Mouse (Mus musculus) embryonic facial prominence, embryonic 12.5 days (tissue): ENCODE measurements around the gene Cnot10. TPM values are rescaled to one million over a fixed set of nuclear protein-coding genes. Genes with fewer than 3 reads are reported as not detected.
"Not testable (repeated sequence)": the region's sequence is repeated elsewhere in the genome, so short reads cannot be mapped to it uniquely, and the experiment has no call there.

Experiments
- ATAC-seq: fragments of 200-750 bp; cut with Nextera tagmentation; 2 replicates; pipeline ENCODE4 v1.8.0; 2017; ENCODE audit not compliant: insufficient number of reproducible peaks, insufficient read depth, low FRiP score, low TSS enrichment
- H3K27ac ChIP-seq: fragments of 300-500 bp; sonication (generic); 2 replicates; pipeline ENCODE4 v1.5.1; 2016; ENCODE audit warnings: mild to moderate bottlenecking
- H3K27me3 ChIP-seq: fragments of 300-500 bp; sonication (generic); 2 replicates; pipeline ENCODE4 v1.6.1; 2016; ENCODE audit warnings: mild to moderate bottlenecking, moderate library complexity
- H3K36me3 ChIP-seq: fragments of 300-500 bp; sonication (generic); 2 replicates; pipeline ENCODE4 v1.6.1; 2016; ENCODE audit warnings: mild to moderate bottlenecking
- H3K4me1 ChIP-seq: fragments of 300-500 bp; sonication (generic); 2 replicates; pipeline ENCODE4 v1.6.1; 2016
- H3K4me2 ChIP-seq: fragments of 300-500 bp; sonication (generic); replicated peaks from 2 replicates; pipeline ENCODE4 v1.6.1; 2016; ENCODE audit warnings: mild to moderate bottlenecking, moderate library complexity
- H3K4me3 ChIP-seq: fragments of 300-500 bp; sonication (generic); 2 replicates; pipeline ENCODE4 v1.5.1; 2016; ENCODE audit warnings: mild to moderate bottlenecking
- H3K9ac ChIP-seq: fragments of 300-500 bp; sonication (generic); 2 replicates; pipeline ENCODE4 v1.6.1; 2016; ENCODE audit warnings: mild to moderate bottlenecking, moderate library complexity
- H3K9me3 ChIP-seq: fragments of 300-500 bp; sonication (generic); 2 replicates; pipeline ENCODE4 v1.6.1; 2016; ENCODE audit warnings: mild to moderate bottlenecking, moderate library complexity
- WGBS: fragments of 180-500 bp; shearing (Covaris S2); methylation state at CpG from one replicate; pipeline ENCODE4 v1.1.7; 2016; 5-methylcytosine and 5-hydroxymethylcytosine counted together
- polyA plus RNA-seq: library from polyadenylated mRNA; unstranded; fragments of >200 nt; fragmentation: Nextera tagmentation; extraction: Ambion mirVana; gene quantifications from 2 replicates; pipeline ENCODE4 v1.2.1, GENCODE M21; 2016

Cnot10 gene
- polyA plus RNA-seq, 1 experiment from 2014 or later, result 82.6 TPM

- H3K27ac ChIP-seq, ATAC-seq, H3K36me3 ChIP-seq, H3K4me3 ChIP-seq, H3K9me3 ChIP-seq, H3K9ac ChIP-seq, H3K4me1 ChIP-seq, H3K4me2 ChIP-seq: not testable (repeated sequence)
- WGBS, result 52% methylated on average over 9 of the region's 9 CpGs
- peaks cover 12% of the 10 kb centered on the region for H3K27me3 ChIP-seq
Observed at GRCm38 (mm10) chr9:114648472-114648871, 8.5 kb upstream of the Cnot10 start.

GRCm38 (mm10) chr9:114647506-114648432, 7.8 kb upstream of the Cnot10 start:
- H3K36me3 ChIP-seq, result no peaks in the 10 kb centered on the region
- H3K9me3 ChIP-seq, result no peaks in the 10 kb centered on the region
- H3K9ac ChIP-seq, result no peak overlapping the region
- H3K4me2 ChIP-seq, result no peak overlapping the region
- no peak overlapping the region for H3K4me3 ChIP-seq
- peaks cover 16% of the 10 kb centered on the region for H3K27me3 ChIP-seq
- no peak overlapping the region for H3K27ac ChIP-seq
- ATAC-seq, result no peak
- 78% methylated on average over 28 of the region's 28 CpGs for WGBS
- H3K4me1 ChIP-seq, result no peaks in the 10 kb centered on the region

GRCm38 (mm10) chr9:114646556-114647505, 6.8 kb upstream of the Cnot10 start:
- no peak overlapping the region for H3K27ac ChIP-seq
- H3K27me3 ChIP-seq, result peaks cover 14% of the 10 kb centered on the region
- no peak overlapping the region for H3K4me2 ChIP-seq
- no peaks in the 10 kb centered on the region for H3K4me1 ChIP-seq
- 86% methylated on average over 12 of the region's 12 CpGs for whole genome bisulfite sequencing
- H3K36me3 ChIP-seq, result no peaks in the 10 kb centered on the region
- no peak for ATAC-seq
- no peak overlapping the region for H3K9ac ChIP-seq
- no peak overlapping the region for H3K4me3 ChIP-seq
- H3K9me3 ChIP-seq, result no peaks in the 10 kb centered on the region

- no peaks in the 10 kb centered on the region for H3K9me3 ChIP-seq
- H3K27ac ChIP-seq, result peak overlapping the region; percentile 77; the same call in 1 of the 2 replicates
- 0 out of 2 replicates have a peak, but pooled peaks have one; percentile 18 for ATAC-seq
- WGBS, result 15% methylated on average over 18 of the region's 18 CpGs
- H3K27me3 ChIP-seq, result peaks cover 10% of the 10 kb centered on the region
- peaks cover 11% of the 10 kb centered on the region; the same call in 1 of the 2 replicates for H3K36me3 ChIP-seq
- peak overlapping the region; percentile 78 for H3K9ac ChIP-seq
- H3K4me1 ChIP-seq, result peaks cover 14% of the 10 kb centered on the region
- H3K4me3 ChIP-seq, result peak overlapping the region; percentile 93
- peak overlapping the region; percentile 90 for H3K4me2 ChIP-seq
Observed at GRCm38 (mm10) chr9:114639186-114639748, 717 bp downstream of the Cnot10 start.

- WGBS, result 92% methylated on average over 3 of the region's 3 CpGs
- Histone ChIP-seq H3K4me3 (no peak overlapping the region), H3K4me2 (no peak overlapping the region)
Observed at GRCm38 (mm10) chr9:114636751-114637150, 3.2 kb downstream of the Cnot10 start.

GRCm38 (mm10) chr9:114636150-114636549, 3.8 kb downstream of the Cnot10 start:
- Histone ChIP-seq H3K4me1 (peaks cover 14% of the 10 kb centered on the region), H3K9ac (no peak overlapping the region), H3K27ac (no peak overlapping the region), H3K36me3 (peaks cover 11% of the 10 kb centered on the region; the same call in 1 of the 2 replicates), H3K27me3 (no peaks in the 10 kb centered on the region), H3K9me3 (no peaks in the 10 kb centered on the region), H3K4me2 (no peak overlapping the region), H3K4me3 (no peak overlapping the region)
- no peak for ATAC-seq
- WGBS, result 97% methylated on average over 4 of the region's 4 CpGs

More at GRCm38 (mm10) chr9:114636751-114637150, 3.2 kb downstream of the Cnot10 start:
- no peak overlapping the region for H3K9ac ChIP-seq
- no peak overlapping the region for H3K27ac ChIP-seq
- peaks cover 11% of the 10 kb centered on the region; the same call in 1 of the 2 replicates for H3K36me3 ChIP-seq
- no peak for ATAC-seq
- peaks cover 14% of the 10 kb centered on the region for H3K4me1 ChIP-seq
- no peaks in the 10 kb centered on the region for H3K9me3 ChIP-seq
- no peaks in the 10 kb centered on the region for H3K27me3 ChIP-seq

- H3K27me3 ChIP-seq, result no peaks in the 10 kb centered on the region
- H3K27ac ChIP-seq, result no peak overlapping the region
- no peak overlapping the region for H3K9ac ChIP-seq
- no peaks in the 10 kb centered on the region for H3K4me1 ChIP-seq
- H3K36me3 ChIP-seq, result peaks cover 31% of the 10 kb centered on the region
- no peak for ATAC-seq
- H3K4me3 ChIP-seq, result no peak overlapping the region
- H3K4me2 ChIP-seq, result no peak overlapping the region
- WGBS, result 68% methylated on average over 4 of the region's 4 CpGs
- no peaks in the 10 kb centered on the region for H3K9me3 ChIP-seq
Observed at GRCm38 (mm10) chr9:114632331-114632730, 7.7 kb downstream of the Cnot10 start.

GRCm38 (mm10) chr9:114626726-114627125, 13.3 kb downstream of the Cnot10 start:
- 78% methylated on average over 4 of the region's 4 CpGs for WGBS
- peaks cover 67% of the 10 kb centered on the region for H3K36me3 ChIP-seq

GRCm38 (mm10) chr9:114624178-114624577, 15.8 kb downstream of the Cnot10 start:
- H3K4me2 ChIP-seq, result no peak overlapping the region
- H3K4me1 ChIP-seq, result no peaks in the 10 kb centered on the region
- WGBS, result 95% methylated on average over 6 of the region's 6 CpGs
- H3K27me3 ChIP-seq, result no peaks in the 10 kb centered on the region
- no peak overlapping the region for H3K4me3 ChIP-seq
- peaks cover 74% of the 10 kb centered on the region for H3K36me3 ChIP-seq
- H3K27ac ChIP-seq, result no peak overlapping the region
- H3K9ac ChIP-seq, result no peak overlapping the region
- ATAC-seq, result no peak
- H3K9me3 ChIP-seq, result no peaks in the 10 kb centered on the region

More at GRCm38 (mm10) chr9:114626726-114627125, 13.3 kb downstream of the Cnot10 start:
- H3K4me1 ChIP-seq, result no peaks in the 10 kb centered on the region
- ATAC-seq, result no peak
- no peak overlapping the region for H3K9ac ChIP-seq
- H3K9me3 ChIP-seq, result no peaks in the 10 kb centered on the region
- no peaks in the 10 kb centered on the region for H3K27me3 ChIP-seq
- no peak overlapping the region for H3K4me2 ChIP-seq
- no peak overlapping the region for H3K27ac ChIP-seq
- H3K4me3 ChIP-seq, result no peak overlapping the region

GRCm38 (mm10) chr9:114621149-114621548, 18.8 kb downstream of the Cnot10 start:
- peaks cover 65% of the 10 kb centered on the region for H3K36me3 ChIP-seq
- no peak overlapping the region for H3K9ac ChIP-seq
- no peak overlapping the region for H3K4me3 ChIP-seq
- H3K9me3 ChIP-seq, result no peaks in the 10 kb centered on the region
- no peak overlapping the region for H3K4me2 ChIP-seq
- H3K4me1 ChIP-seq, result no peaks in the 10 kb centered on the region
- no peak for ATAC-seq
- 88% methylated on average over 5 of the region's 5 CpGs for WGBS
- no peak overlapping the region for H3K27ac ChIP-seq
- H3K27me3 ChIP-seq, result no peaks in the 10 kb centered on the region
